Mouse (Mus musculus): ENCODE measurements around the gene Lect2.

GRCm38 (mm10) chr13:56526871-56527270 is 21.4 kb downstream of the Lect2 start:
- TF ChIP-seq CTCF (IDR thresholded peaks at IDR 0.05; ENCODE audit: low read depth), result no peak
- no peak for TF ChIP-seq EP300 (IDR thresholded peaks at IDR 0.05; ENCODE audit: low read depth)
